Mouse (Mus musculus): ENCODE results near the gene Hk1. TPM values are rescaled to one million over a fixed set of nuclear protein-coding genes. Genes with fewer than 3 reads are reported as not detected.

Hk1 gene
- polyA plus RNA-seq, 1 experiment = 60.9 TPM

- 34% methylated on average over 6 of the region's 6 CpGs for WGBS
- Histone ChIP-seq H3K36me3 (ENCODE audit: control insufficient read depth, insufficient read depth, low read length) (no peaks in the 10 kb centered on the region), H3K27me3 (replicated peaks; ENCODE audit: control insufficient read depth, insufficient read depth, low read length) (no peaks in the 10 kb centered on the region), H3K4me1 (ENCODE audit: control insufficient read depth, insufficient read depth, low read length) (peaks cover 12% of the 10 kb centered on the region; the same call in 1 of the 2 replicates), H3K4me3 (ENCODE audit: insufficient read depth, low read depth, low read length) (no peak overlapping the region), H3K27ac (ENCODE audit: insufficient read depth, low read depth, low read length) (no peak overlapping the region)
- DNase-seq = no peak
- no peak for TF ChIP-seq CTCF (conservative IDR thresholded peaks at IDR 0.05; ENCODE audit: insufficient read depth, insufficient read length, low read depth, low read length)
- no peak for TF ChIP-seq POLR2A (IDR thresholded peaks at IDR 0.05; ENCODE audit: low read depth, low read length)
These were observed 44.3 kb downstream of the Hk1 start for GRCm38 (mm10) chr10:62335423-62335776.

GRCm38 (mm10) chr10:62334686-62335422 lies 44.9 kb downstream of the Hk1 start:
- no peak for DNase-seq
- WGBS = 69% methylated on average over 20 of the region's 20 CpGs
- no peak for TF ChIP-seq POLR2A (IDR thresholded peaks at IDR 0.05; ENCODE audit: low read depth, low read length)
- TF ChIP-seq CTCF (conservative IDR thresholded peaks at IDR 0.05; ENCODE audit: insufficient read depth, insufficient read length, low read depth, low read length) = no peak
- Histone ChIP-seq H3K36me3 (ENCODE audit: control insufficient read depth, insufficient read depth, low read length) (no peaks in the 10 kb centered on the region), H3K27me3 (replicated peaks; ENCODE audit: control insufficient read depth, insufficient read depth, low read length) (no peaks in the 10 kb centered on the region), H3K4me1 (ENCODE audit: control insufficient read depth, insufficient read depth, low read length) (peaks cover 16% of the 10 kb centered on the region; the same call in 1 of the 2 replicates), H3K4me3 (ENCODE audit: insufficient read depth, low read depth, low read length) (no peak overlapping the region), H3K27ac (ENCODE audit: insufficient read depth, low read depth, low read length) (no peak overlapping the region)

GRCm38 (mm10) chr10:62333269-62333668 lies 46.4 kb downstream of the Hk1 start:
- TF ChIP-seq CTCF (conservative IDR thresholded peaks at IDR 0.05; ENCODE audit: insufficient read depth, insufficient read length, low read depth, low read length) (no peak), POLR2A (IDR thresholded peaks at IDR 0.05; ENCODE audit: low read depth, low read length) (no peak)
- 66% methylated on average over 14 of the region's 14 CpGs for WGBS
- H3K4me1 ChIP-seq (ENCODE audit: control insufficient read depth, insufficient read depth, low read length) = peaks cover 17% of the 10 kb centered on the region; the same call in 1 of the 2 replicates
- H3K4me3 ChIP-seq (ENCODE audit: insufficient read depth, low read depth, low read length) = no peak overlapping the region
- H3K36me3 ChIP-seq (ENCODE audit: control insufficient read depth, insufficient read depth, low read length) = no peaks in the 10 kb centered on the region
- no peak for DNase-seq
- no peaks in the 10 kb centered on the region for H3K27me3 ChIP-seq (replicated peaks; ENCODE audit: control insufficient read depth, insufficient read depth, low read length)
- H3K27ac ChIP-seq (ENCODE audit: insufficient read depth, low read depth, low read length) = no peak overlapping the region

GRCm38 (mm10) chr10:62332514-62332913 lies 47.2 kb downstream of the Hk1 start:
- Histone ChIP-seq H3K4me3 (ENCODE audit: insufficient read depth, low read depth, low read length) (no peak overlapping the region), H3K36me3 (ENCODE audit: control insufficient read depth, insufficient read depth, low read length) (no peaks in the 10 kb centered on the region), H3K4me1 (ENCODE audit: control insufficient read depth, insufficient read depth, low read length) (peaks cover 17% of the 10 kb centered on the region), H3K27me3 (replicated peaks; ENCODE audit: control insufficient read depth, insufficient read depth, low read length) (no peaks in the 10 kb centered on the region), H3K27ac (ENCODE audit: insufficient read depth, low read depth, low read length) (peak overlapping the region; percentile 37; the same call in 1 of the 2 replicates)
- DNase-seq = peak; percentile 64
- 9% methylated on average over 7 of the region's 7 CpGs for WGBS
- TF ChIP-seq CTCF (conservative IDR thresholded peaks at IDR 0.05; ENCODE audit: insufficient read depth, insufficient read length, low read depth, low read length) = no peak
- TF ChIP-seq POLR2A (IDR thresholded peaks at IDR 0.05; ENCODE audit: low read depth, low read length) = no peak

GRCm38 (mm10) chr10:62331771-62332170 lies 47.9 kb downstream of the Hk1 start:
- H3K36me3 ChIP-seq (ENCODE audit: control insufficient read depth, insufficient read depth, low read length) = no peaks in the 10 kb centered on the region
- no peak for DNase-seq
- no peak overlapping the region for H3K4me3 ChIP-seq (ENCODE audit: insufficient read depth, low read depth, low read length)
- 59% methylated on average over 12 of the region's 12 CpGs for WGBS
- no peak for TF ChIP-seq CTCF (conservative IDR thresholded peaks at IDR 0.05; ENCODE audit: insufficient read depth, insufficient read length, low read depth, low read length)
- no peaks in the 10 kb centered on the region for H3K27me3 ChIP-seq (replicated peaks; ENCODE audit: control insufficient read depth, insufficient read depth, low read length)
- peaks cover 24% of the 10 kb centered on the region for H3K4me1 ChIP-seq (ENCODE audit: control insufficient read depth, insufficient read depth, low read length)
- peak overlapping the region; percentile 46; the same call in 1 of the 2 replicates for H3K27ac ChIP-seq (ENCODE audit: insufficient read depth, low read depth, low read length)

- Histone ChIP-seq H3K27ac (ENCODE audit: insufficient read depth, low read depth, low read length) (no peak overlapping the region), H3K4me3 (ENCODE audit: insufficient read depth, low read depth, low read length) (no peak overlapping the region), H3K4me1 (ENCODE audit: control insufficient read depth, insufficient read depth, low read length) (peaks cover 21% of the 10 kb centered on the region), H3K36me3 (ENCODE audit: control insufficient read depth, insufficient read depth, low read length) (no peaks in the 10 kb centered on the region), H3K27me3 (replicated peaks; ENCODE audit: control insufficient read depth, insufficient read depth, low read length) (no peaks in the 10 kb centered on the region)
- no peak for DNase-seq
- 93% methylated on average over 9 of the region's 9 CpGs for WGBS
- TF ChIP-seq POLR2A (IDR thresholded peaks at IDR 0.05; ENCODE audit: low read depth, low read length) (no peak), CTCF (conservative IDR thresholded peaks at IDR 0.05; ENCODE audit: insufficient read depth, insufficient read length, low read depth, low read length) (no peak)
These were observed 48.4 kb downstream of the Hk1 start for GRCm38 (mm10) chr10:62331296-62331695.

- TF ChIP-seq CTCF (conservative IDR thresholded peaks at IDR 0.05; ENCODE audit: insufficient read depth, insufficient read length, low read depth, low read length) = no peak
- TF ChIP-seq POLR2A (IDR thresholded peaks at IDR 0.05; ENCODE audit: low read depth, low read length) = no peak
- Histone ChIP-seq H3K4me1 (ENCODE audit: control insufficient read depth, insufficient read depth, low read length) (peaks cover 21% of the 10 kb centered on the region), H3K27me3 (replicated peaks; ENCODE audit: control insufficient read depth, insufficient read depth, low read length) (no peaks in the 10 kb centered on the region), H3K4me3 (ENCODE audit: insufficient read depth, low read depth, low read length) (no peak overlapping the region), H3K36me3 (ENCODE audit: control insufficient read depth, insufficient read depth, low read length) (no peaks in the 10 kb centered on the region), H3K27ac (ENCODE audit: insufficient read depth, low read depth, low read length) (peak overlapping the region; percentile 96)
- DNase-seq = peak; percentile 84
- WGBS = 37% methylated on average over 7 of the region's 7 CpGs
These were observed 49.9 kb downstream of the Hk1 start for GRCm38 (mm10) chr10:62329846-62330245.

All from kidney, adult 2 months (tissue).